Mouse (Mus musculus) hindbrain, embryonic 15.5 days (tissue): Measurements from ENCODE around the gene Cdk5rap2. TPM values are rescaled to one million over a fixed set of nuclear protein-coding genes. Genes with fewer than 3 reads are reported as not detected.
A peak's percentile ranks its signal among the peaks of the same experiment; 100 is the strongest.

Experiments
- ATAC-seq: fragments of 200-750 bp; cut with Nextera tagmentation; 2 replicates; pipeline ENCODE4 v1.8.0; 2017; ENCODE audit warnings: low read depth, moderate number of reproducible peaks, moderate TSS enrichment; ENCODE audit not compliant: low FRiP score
- H3K27ac ChIP-seq: fragments of 300-500 bp; sonication (generic); replicated peaks from 2 replicates; pipeline ENCODE4 v1.5.1; 2015; ENCODE audit warnings: mild to moderate bottlenecking, inconsistent platforms
- H3K27me3 ChIP-seq: fragments of 300-500 bp; sonication (generic); 2 replicates; pipeline ENCODE4 v1.6.1; 2015; ENCODE audit warnings: control low read depth, inconsistent platforms
- H3K36me3 ChIP-seq: fragments of 300-500 bp; sonication (generic); 2 replicates; pipeline ENCODE4 v1.6.1; 2015; ENCODE audit warnings: control low read depth, inconsistent platforms
- H3K4me1 ChIP-seq: fragments of 300-500 bp; sonication (generic); replicated peaks from 2 replicates; pipeline ENCODE4 v1.6.1; 2015; ENCODE audit warnings: control low read depth, inconsistent platforms
- H3K4me2 ChIP-seq: fragments of 300-500 bp; sonication (generic); 2 replicates; pipeline ENCODE4 v1.6.1; 2015; ENCODE audit warnings: moderate library complexity, mild to moderate bottlenecking, inconsistent platforms
- H3K4me3 ChIP-seq: fragments of 300-500 bp; sonication (generic); 2 replicates; pipeline ENCODE4 v1.5.1; 2015; ENCODE audit warnings: mild to moderate bottlenecking, inconsistent platforms
- H3K9ac ChIP-seq: fragments of 300-500 bp; sonication (generic); 2 replicates; pipeline ENCODE4 v1.6.1; 2015; ENCODE audit warnings: inconsistent platforms
- H3K9me3 ChIP-seq: fragments of 300-500 bp; sonication (generic); 2 replicates; pipeline ENCODE4 v1.6.1; 2016; ENCODE audit warnings: control low read depth, inconsistent platforms
- WGBS: fragments of 180-500 bp; shearing (Covaris S2); methylation state at CpG from one replicate; pipeline ENCODE4 v1.1.7; 2015; 5-methylcytosine and 5-hydroxymethylcytosine counted together
- polyA plus RNA-seq: library from polyadenylated mRNA; unstranded; fragments of >200 nt; fragmentation: Nextera tagmentation; extraction: Ambion mirVana; gene quantifications from 2 replicates; pipeline ENCODE4 v1.2.1, GENCODE M21; 2015

Gene Cdk5rap2
- polyA plus RNA-seq, 1 experiment from 2014 or later, result 8.9 TPM

DNA sequence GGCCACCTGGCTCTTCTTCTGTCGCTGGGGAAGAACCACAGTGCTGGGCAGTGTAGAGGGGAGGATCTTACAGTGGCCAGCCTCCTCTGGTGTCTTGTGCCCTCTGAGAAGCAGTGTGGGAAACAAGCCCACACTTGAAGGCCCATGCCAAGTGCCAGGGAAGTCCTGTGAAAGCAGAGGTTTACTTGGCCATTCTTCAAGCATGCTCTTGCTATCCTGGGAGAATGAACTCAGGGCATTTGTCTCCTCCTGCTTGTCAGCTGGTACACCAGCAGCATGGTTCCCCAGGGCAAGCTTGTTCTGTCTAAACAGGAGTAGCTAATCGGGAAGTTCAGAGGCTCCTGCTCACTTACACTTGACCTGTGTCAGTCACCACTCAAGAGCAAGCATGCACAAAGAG, 185.7 kb downstream of the Cdk5rap2 start:
- no peak overlapping the region for H3K27ac ChIP-seq
- no peak overlapping the region for H3K4me2 ChIP-seq
- H3K4me1 ChIP-seq, result peaks cover 10% of the 10 kb centered on the region; the same call in 1 of the 2 replicates
- 85% methylated on average over 2 of the region's 2 CpGs for WGBS
- ATAC-seq, result 0 out of 2 replicates have a peak, but pooled peaks have one; percentile 12
- H3K4me3 ChIP-seq, result no peak overlapping the region
- no peaks in the 10 kb centered on the region for H3K9me3 ChIP-seq
- peaks cover 20% of the 10 kb centered on the region for H3K36me3 ChIP-seq
- H3K9ac ChIP-seq, result no peak overlapping the region
- no peaks in the 10 kb centered on the region for H3K27me3 ChIP-seq

DNA sequence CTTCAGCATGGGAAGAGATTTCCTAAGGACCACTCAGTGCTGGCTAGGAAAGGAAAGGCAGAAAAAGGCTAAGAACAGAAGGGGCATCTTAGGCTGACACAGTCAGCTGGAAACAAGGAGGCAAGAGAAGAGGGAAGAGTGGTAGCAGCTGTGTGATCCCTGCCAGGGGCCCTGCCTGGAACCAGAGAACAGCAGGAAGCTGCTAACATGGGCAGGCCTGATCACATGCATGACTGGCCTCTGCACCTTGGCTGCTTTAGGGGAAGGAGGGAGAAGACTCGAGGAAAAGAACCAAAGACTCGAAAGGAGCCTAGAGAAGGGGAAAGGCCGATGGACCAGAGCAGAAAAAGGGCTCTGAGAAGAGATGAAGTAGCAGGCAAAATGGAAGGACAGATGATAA, 188.4 kb downstream of the Cdk5rap2 start:
- Histone ChIP-seq H3K9me3 (no peaks in the 10 kb centered on the region), H3K9ac (no peak overlapping the region), H3K27me3 (no peaks in the 10 kb centered on the region), H3K4me3 (no peak overlapping the region), H3K36me3 (peaks cover 24% of the 10 kb centered on the region), H3K4me2 (no peak overlapping the region), H3K4me1 (peaks cover 10% of the 10 kb centered on the region; the same call in 1 of the 2 replicates), H3K27ac (no peak overlapping the region)
- 63% methylated on average over 3 of the region's 3 CpGs for WGBS
- ATAC-seq, result no peak

DNA sequence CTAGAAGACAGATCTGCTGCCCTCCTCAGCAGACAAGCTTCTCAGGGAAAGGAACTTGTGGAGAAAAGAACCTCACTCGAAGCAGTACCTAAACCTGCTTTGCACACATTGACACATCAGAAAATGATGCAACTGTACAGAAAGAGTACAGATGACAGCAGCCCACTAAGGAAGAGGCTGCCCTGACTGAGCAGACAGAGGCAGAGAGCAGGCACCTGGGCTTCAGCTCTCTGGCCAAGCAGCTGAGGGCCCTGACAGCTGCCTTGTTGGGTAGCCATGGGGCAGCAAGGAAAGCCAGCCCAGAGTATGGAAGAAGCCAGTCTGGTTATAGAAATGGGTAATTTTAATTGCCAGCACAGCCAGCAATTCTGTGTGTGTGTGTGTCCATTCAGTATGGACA, 188.9 kb downstream of the Cdk5rap2 start:
- no peak for ATAC-seq
- peaks cover 24% of the 10 kb centered on the region for H3K36me3 ChIP-seq
- no peak overlapping the region for H3K27ac ChIP-seq
- peaks cover 10% of the 10 kb centered on the region; the same call in 1 of the 2 replicates for H3K4me1 ChIP-seq
- no peak overlapping the region for H3K4me2 ChIP-seq
- WGBS, result 91% methylated on average over 1 of the region's 1 CpGs
- H3K27me3 ChIP-seq, result no peaks in the 10 kb centered on the region
- no peak overlapping the region for H3K4me3 ChIP-seq
- no peaks in the 10 kb centered on the region for H3K9me3 ChIP-seq
- no peak overlapping the region for H3K9ac ChIP-seq

DNA sequence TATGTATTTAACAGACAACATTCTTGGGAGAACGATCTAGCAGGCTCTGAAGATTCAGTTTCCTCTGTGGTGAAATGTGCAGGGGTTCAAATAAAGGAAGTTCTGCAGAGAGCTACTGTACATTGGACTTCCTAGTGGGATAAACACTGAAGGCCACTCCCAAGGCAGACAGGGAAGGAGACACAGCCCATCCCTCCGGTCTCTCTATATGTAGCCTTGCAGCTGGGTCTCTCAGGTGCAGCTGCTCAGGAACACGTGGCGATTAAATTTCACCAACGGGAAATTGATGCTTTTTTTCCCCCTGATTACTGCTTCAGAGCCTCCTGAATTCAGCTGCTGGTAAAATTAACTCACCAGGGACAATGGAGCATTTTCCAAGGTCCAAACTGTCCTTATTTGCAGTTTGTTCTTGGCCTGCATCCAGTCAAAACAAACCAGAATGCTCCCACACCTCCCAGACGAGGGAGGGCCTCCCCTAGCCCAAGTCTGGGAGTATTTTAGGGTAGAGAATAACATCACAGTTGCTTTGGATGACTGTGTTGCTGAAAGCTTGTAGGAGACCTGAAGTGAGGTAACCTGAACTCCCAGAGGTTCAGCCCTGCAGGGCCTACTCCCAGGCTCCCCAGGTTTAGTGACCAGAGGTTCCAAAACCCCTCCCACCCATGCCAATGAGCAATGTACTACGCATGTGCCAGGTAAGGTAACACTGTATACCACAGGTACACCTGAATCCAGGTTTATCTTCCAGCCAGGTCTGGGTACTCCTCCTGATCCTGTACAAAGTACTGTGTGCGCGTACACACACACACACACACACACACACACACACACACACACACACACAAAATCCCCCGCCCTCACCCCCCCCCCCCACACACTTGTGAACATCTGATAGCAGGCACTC, 189.7 kb downstream of the Cdk5rap2 start:
- WGBS, result 59% methylated on average over 10 of the region's 10 CpGs
- Histone ChIP-seq H3K4me3 (no peak overlapping the region), H3K27ac (0 out of 2 replicates have a peak overlapping the region, but pooled peaks have one; percentile 12), H3K9me3 (no peaks in the 10 kb centered on the region), H3K36me3 (peaks cover 19% of the 10 kb centered on the region), H3K4me2 (no peak overlapping the region), H3K4me1 (peaks cover 10% of the 10 kb centered on the region; the same call in 1 of the 2 replicates), H3K27me3 (no peaks in the 10 kb centered on the region), H3K9ac (no peak overlapping the region)
- no peak; the same call in 1 of the 2 replicates for ATAC-seq

DNA sequence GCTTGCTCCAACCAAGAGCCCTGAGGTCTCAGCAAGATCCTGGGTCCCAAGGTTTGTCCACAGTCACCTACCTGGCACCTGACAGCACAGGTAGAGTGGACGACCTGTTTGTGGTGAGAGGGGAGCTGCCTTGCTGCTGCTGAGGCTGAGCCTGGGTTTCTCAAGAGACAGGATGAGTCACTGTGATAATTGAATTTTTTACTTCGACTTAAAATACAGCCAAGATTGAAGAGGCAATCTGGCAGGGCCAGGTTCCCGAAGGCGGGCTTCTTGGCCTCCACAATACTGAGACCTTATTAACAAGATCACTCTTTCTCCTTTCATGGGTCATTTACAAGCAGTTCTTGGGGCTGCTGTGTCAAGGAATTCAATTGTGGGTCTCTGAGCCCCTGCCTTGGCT, 190.5 kb downstream of the Cdk5rap2 start:
- no peaks in the 10 kb centered on the region for H3K27me3 ChIP-seq
- no peak overlapping the region for H3K9ac ChIP-seq
- peaks cover 10% of the 10 kb centered on the region; the same call in 1 of the 2 replicates for H3K4me1 ChIP-seq
- no peaks in the 10 kb centered on the region for H3K9me3 ChIP-seq
- 78% methylated on average over 4 of the region's 4 CpGs for WGBS
- 0 out of 2 replicates have a peak overlapping the region, but pooled peaks have one; percentile 12 for H3K27ac ChIP-seq
- ATAC-seq, result no peak
- no peak overlapping the region for H3K4me2 ChIP-seq
- no peak overlapping the region for H3K4me3 ChIP-seq
- peaks cover 19% of the 10 kb centered on the region for H3K36me3 ChIP-seq

DNA sequence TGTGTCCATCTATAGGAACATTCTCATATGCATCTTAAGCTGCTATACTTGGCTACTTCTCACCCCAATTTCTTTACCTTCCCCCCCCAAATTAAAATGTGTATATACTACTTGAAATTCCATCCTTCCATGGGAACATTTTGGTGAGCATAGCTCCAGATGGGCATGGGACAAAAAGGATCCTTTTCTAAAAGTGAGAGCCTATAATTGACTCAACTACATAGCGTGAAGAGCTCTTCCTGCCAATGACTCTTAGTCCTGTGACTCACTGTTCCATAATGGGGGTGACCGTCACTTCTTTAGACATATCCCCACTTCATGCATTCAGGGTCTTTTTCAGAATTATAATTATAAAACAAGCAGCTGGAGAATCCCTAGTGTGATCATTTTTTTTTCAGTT, 224.3 kb downstream of the Cdk5rap2 start:
- Histone ChIP-seq H3K9ac (no peak overlapping the region), H3K36me3 (no peaks in the 10 kb centered on the region), H3K27me3 (no peaks in the 10 kb centered on the region), H3K4me1 (no peaks in the 10 kb centered on the region), H3K27ac (no peak overlapping the region), H3K9me3 (no peaks in the 10 kb centered on the region), H3K4me2 (no peak overlapping the region), H3K4me3 (no peak overlapping the region)
- 92% methylated on average over 2 of the region's 2 CpGs for WGBS
- ATAC-seq, result no peak

Other genes starting within 250 kb of the Cdk5rap2 start
- 28.5 and 32.0 TPM in 2 replicates for gene Megf9, start 124.6 kb upstream of the Cdk5rap2 start, polyA plus RNA-seq